8 mouse cellular contexts compared by ENCODE assay signal in the genomic region with DNA sequence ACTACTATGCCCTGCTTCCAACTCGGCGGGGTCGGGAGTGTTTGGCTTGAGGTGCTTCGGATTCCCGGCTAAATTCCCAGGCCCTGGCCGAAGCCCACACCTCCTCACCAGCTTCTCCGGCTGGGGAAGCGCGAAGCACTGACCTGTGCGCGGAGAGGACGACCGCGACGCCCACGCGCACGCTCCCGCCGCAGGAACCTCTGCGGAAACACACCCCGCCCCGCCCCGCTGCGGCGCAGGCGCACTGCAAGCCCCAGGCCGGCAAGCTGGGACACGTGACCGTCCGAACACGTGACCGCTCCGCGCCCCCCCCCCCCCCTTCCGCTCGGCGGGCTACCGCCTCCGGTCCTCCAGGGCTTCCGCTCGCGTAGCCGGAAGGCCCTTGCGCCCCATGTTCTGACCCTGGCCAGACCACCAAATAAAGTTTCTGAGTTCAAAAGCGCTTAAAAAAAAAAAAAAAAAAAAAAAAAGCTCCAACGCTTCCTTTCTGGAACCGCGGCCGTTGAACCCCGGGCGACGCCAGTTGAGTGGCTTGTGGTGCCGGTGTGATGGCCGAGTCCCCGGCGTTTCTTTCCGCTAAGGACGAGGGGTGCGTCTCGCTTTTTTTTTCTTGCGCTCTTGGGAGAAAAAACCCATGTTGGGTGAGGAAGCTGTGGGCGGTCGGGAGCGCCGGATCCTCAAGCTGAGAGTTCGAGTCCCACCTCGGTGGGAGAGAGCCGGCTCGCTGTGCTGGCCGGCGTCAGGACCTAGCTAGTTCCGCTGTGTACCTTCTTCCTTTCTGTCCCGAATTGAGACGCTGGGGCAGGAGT. TPM values are rescaled to one million over a fixed set of nuclear protein-coding genes. Genes with fewer than 3 reads are reported as not detected.
DNase-seq lines count a peak whose midpoint lies in the region; ATAC-seq lines count a peak whose summit lies in the region.

A gene (minus strand): TSS at position 266 of the 809 bp plus-strand sequence.
A gene (plus strand): TSS at position 345 of the 809 bp plus-strand sequence.

- peaks cover 37% of the 10 kb centered on the region for H3K36me3 ChIP-seq in heart, embryonic 14.5 days (ENCODE audit: control insufficient read depth, insufficient read depth, low read length)
- H3K36me3 ChIP-seq in liver, embryonic 13.5 days, result peaks cover 31% of the 10 kb centered on the region
- no peaks in the 10 kb centered on the region; the same call in 1 of the 2 replicates for H3K36me3 ChIP-seq in stomach, embryonic 16.5 days (ENCODE audit: control insufficient read depth, insufficient read depth, low read length)

- peak within 1 kb of the TSS; percentile 89 for H3K4me2 ChIP-seq in heart, embryonic 14.5 days (ENCODE audit: low read length)
- peak within 1 kb of the TSS; percentile 84 for H3K4me2 ChIP-seq in liver, embryonic 13.5 days
- peak within 1 kb of the TSS; percentile 90 for H3K4me2 ChIP-seq in stomach, embryonic 16.5 days (ENCODE audit: low read depth, low read length)

- no peaks in the 10 kb centered on the region for H3K9me3 ChIP-seq in heart, embryonic 14.5 days (ENCODE audit: control insufficient read depth, low read length)
- no peaks in the 10 kb centered on the region for H3K9me3 ChIP-seq in liver, embryonic 13.5 days (replicated peaks)
- no peaks in the 10 kb centered on the region for H3K9me3 ChIP-seq in stomach, embryonic 16.5 days (replicated peaks; ENCODE audit: control insufficient read depth, low read length)

- H3K4me3 ChIP-seq in brown adipose tissue, adult 24 weeks (ENCODE audit: insufficient read depth, low read depth, low read length), result peak within 1 kb of the TSS; percentile 86
- H3K4me3 ChIP-seq in heart, embryonic 14.5 days (ENCODE audit: control insufficient read depth in 1 of 2, insufficient read depth in 1 of 2, low read depth in 1 of 2, low read length in 2 of 2), result peak within 1 kb of the TSS; percentile 72 to 92
- H3K4me3 ChIP-seq in liver, embryonic 13.5 days (replicated peaks), result peak within 1 kb of the TSS; percentile 76
- peak within 1 kb of the TSS; percentile 82 for H3K4me3 ChIP-seq in stomach, embryonic 16.5 days (replicated peaks; ENCODE audit: low read length)

- H3K27me3 ChIP-seq in heart, embryonic 14.5 days (ENCODE audit: control insufficient read depth, insufficient read depth, low read length), result no peaks in the 10 kb centered on the region
- H3K27me3 ChIP-seq in liver, embryonic 13.5 days, result no peaks in the 10 kb centered on the region
- no peaks in the 10 kb centered on the region for H3K27me3 ChIP-seq in stomach, embryonic 16.5 days (ENCODE audit: control insufficient read depth, insufficient read depth, low read length)

- ATAC-seq in heart, embryonic 14.5 days (ENCODE audit: insufficient number of reproducible peaks, insufficient read depth, low FRiP score, low read depth), result peak; percentile 96
- peak; percentile 95 for ATAC-seq in liver, embryonic 13.5 days (ENCODE audit: low read depth)
- peak; percentile 97 for ATAC-seq in stomach, embryonic 16.5 days (ENCODE audit: insufficient read depth, low FRiP score)

- no peaks in the 10 kb centered on the region for H3K4me1 ChIP-seq in brown adipose tissue, adult 24 weeks (ENCODE audit: control insufficient read depth, insufficient read depth, insufficient read length, low read length)
- H3K4me1 ChIP-seq in heart, embryonic 14.5 days (ENCODE audit: control insufficient read depth in 2 of 2, insufficient read depth in 2 of 2, low read length in 2 of 2), result peaks cover 6 to 19% of the 10 kb centered on the region in 2 experiments; a peak in 3 of 4 replicates
- H3K4me1 ChIP-seq in liver, embryonic 13.5 days (replicated peaks), result peaks cover 39% of the 10 kb centered on the region
- peaks cover 14% of the 10 kb centered on the region for H3K4me1 ChIP-seq in stomach, embryonic 16.5 days (ENCODE audit: control insufficient read depth, insufficient read depth, low read length)

- WGBS in heart, embryonic 14.5 days, result under 1% methylated on average over 69 of the region's 75 CpGs
- WGBS in liver, embryonic 13.5 days (ENCODE audit: insufficient replicate concordance), result under 1% methylated on average over 73 of the region's 75 CpGs
- under 1% methylated on average over 75 of the region's 75 CpGs for WGBS in stomach, embryonic 16.5 days

- peak; percentile 97 for DNase-seq in CD4-positive, CD25-positive, alpha-beta regulatory T cell, adult 2 months (ENCODE audit: low read depth, low spot score)
- peak; percentile 69 for DNase-seq in fibroblast of lung, adult 2 months (ENCODE audit: low read depth)
- DNase-seq in kidney, postnatal 14 days, result peak; percentile 98
- DNase-seq in liver, embryonic 13.5 days, result peak; percentile 90
- peak; percentile 96 for DNase-seq in neural tube, embryonic 10.5 days (ENCODE audit: extremely low spot score, low spot score)

- H3K27ac ChIP-seq in brown adipose tissue, adult 24 weeks (replicated peaks; ENCODE audit: low read depth, low read length), result peak within 1 kb of the TSS; percentile 92
- peak within 1 kb of the TSS; percentile 71 to 90 for H3K27ac ChIP-seq in heart, embryonic 14.5 days (replicated peaks in 1 of 2; ENCODE audit: control insufficient read depth in 1 of 2, insufficient read depth in 1 of 2, low read depth in 2 of 2, low read length in 2 of 2)
- peak within 1 kb of the TSS; percentile 92 for H3K27ac ChIP-seq in liver, embryonic 13.5 days
- H3K27ac ChIP-seq in stomach, embryonic 16.5 days (ENCODE audit: low read length), result peak within 1 kb of the TSS; percentile 93

- peak within 1 kb of the TSS; percentile 93 for H3K9ac ChIP-seq in heart, embryonic 14.5 days (ENCODE audit: low read length)
- H3K9ac ChIP-seq in liver, embryonic 13.5 days, result peak within 1 kb of the TSS; percentile 87
- peak within 1 kb of the TSS; percentile 82 for H3K9ac ChIP-seq in stomach, embryonic 16.5 days (ENCODE audit: low read length)

RNA-seq across cellular contexts. Expression of the first gene that starts in this region (rescaled TPM):
- 116 and 132 TPM in 2 replicates for polyA plus RNA-seq in brown adipose tissue, adult 24 weeks (2012; ENCODE audit: insufficient read depth, insufficient read length, missing spikeins)
- polyA plus RNA-seq in heart, embryonic 14.5 days (2014; fragmentation: Nextera tagmentation; extraction: Ambion mirVana), result 102 and 106 TPM in 2 replicates
- 21.4 and 25.0 TPM in 2 replicates for polyA plus RNA-seq in liver, embryonic 13.5 days (2015; fragmentation: Nextera tagmentation; extraction: Ambion mirVana)
- 43.1 and 44.3 TPM in 2 replicates for polyA plus RNA-seq in stomach, embryonic 16.5 days (2015; fragmentation: Nextera tagmentation; extraction: Ambion mirVana)

RNA-seq across cellular contexts. Expression of the second gene that starts in this region (rescaled TPM):
- 14.7 and 18.2 TPM in 2 replicates for polyA plus RNA-seq in brown adipose tissue, adult 24 weeks (2012; ENCODE audit: insufficient read depth, insufficient read length, missing spikeins)
- polyA plus RNA-seq in heart, embryonic 14.5 days (2014; fragmentation: Nextera tagmentation; extraction: Ambion mirVana), result 13.9 and 16.8 TPM in 2 replicates
- polyA plus RNA-seq in liver, embryonic 13.5 days (2015; fragmentation: Nextera tagmentation; extraction: Ambion mirVana), result 19.4 and 21.7 TPM in 2 replicates
- 15.3 and 16.3 TPM in 2 replicates for polyA plus RNA-seq in stomach, embryonic 16.5 days (2015; fragmentation: Nextera tagmentation; extraction: Ambion mirVana)

Comparison
In these comparisons a context has a peak if more than half of its experiments do, and no peak if none do; other contexts are left out.
1. Peak in every context shown above with its lines: DNase-seq, ATAC-seq, H3K4me3 ChIP-seq and H3K27ac ChIP-seq.